Mouse (Mus musculus) ZHBTc4 (cell line): ENCODE measurements around the gene Gm21987.
A peak's percentile ranks its signal among the peaks of the same experiment; 100 is the strongest.

Experiments
- DNase-seq: peaks from one replicate; pipeline ENCODE4 v3.0.0-alpha.2; 2011; ENCODE audit warnings: low read depth, low spot score

Gene Gm21987

GRCm38 (mm10) chr16:38370633-38371374 lies 24.0 kb downstream of the Gm21987 start:
- DNase-seq: peak; percentile 54

GRCm38 (mm10) chr16:38371705-38372296 lies 25.0 kb downstream of the Gm21987 start:
- DNase-seq: no peak

- DNase-seq: no peak
These were observed 26.0 kb downstream of the Gm21987 start for GRCm38 (mm10) chr16:38372876-38373275.

- DNase-seq: no peak
These were observed 26.6 kb downstream of the Gm21987 start for GRCm38 (mm10) chr16:38373439-38373838.

GRCm38 (mm10) chr16:38373941-38374340 lies 27.1 kb downstream of the Gm21987 start:
- peak; percentile 28 for DNase-seq

GRCm38 (mm10) chr16:38374379-38375140 lies 27.7 kb downstream of the Gm21987 start:
- DNase-seq: peak; percentile 77

GRCm38 (mm10) chr16:38375182-38375581 lies 28.3 kb downstream of the Gm21987 start:
- DNase-seq: no peak

- peak; percentile 54 for DNase-seq
These were observed 29.5 kb downstream of the Gm21987 start for GRCm38 (mm10) chr16:38376163-38376840.

- no peak for DNase-seq
These were observed 30.0 kb downstream of the Gm21987 start for GRCm38 (mm10) chr16:38376841-38377249.

- no peak for DNase-seq
These were observed 30.7 kb downstream of the Gm21987 start for GRCm38 (mm10) chr16:38377546-38377945.

- DNase-seq: no peak
These were observed 31.8 kb downstream of the Gm21987 start for GRCm38 (mm10) chr16:38378591-38378990.

GRCm38 (mm10) chr16:38379088-38379487 lies 32.2 kb downstream of the Gm21987 start:
- DNase-seq: no peak

- no peak for DNase-seq
These were observed 32.7 kb downstream of the Gm21987 start for GRCm38 (mm10) chr16:38379493-38379892.

GRCm38 (mm10) chr16:38379926-38380325 lies 33.1 kb downstream of the Gm21987 start:
- DNase-seq: no peak

GRCm38 (mm10) chr16:38383683-38384082 lies 36.8 kb downstream of the Gm21987 start:
- no peak for DNase-seq

GRCm38 (mm10) chr16:38385184-38385634 lies 38.4 kb downstream of the Gm21987 start:
- DNase-seq: no peak

GRCm38 (mm10) chr16:38385700-38386099 lies 38.9 kb downstream of the Gm21987 start:
- no peak for DNase-seq

GRCm38 (mm10) chr16:38387389-38387788 lies 40.5 kb downstream of the Gm21987 start:
- no peak for DNase-seq

- DNase-seq: no peak
These were observed 41.9 kb downstream of the Gm21987 start for GRCm38 (mm10) chr16:38388757-38389156.

GRCm38 (mm10) chr16:38389284-38389893 lies 42.5 kb downstream of the Gm21987 start:
- no peak for DNase-seq

GRCm38 (mm10) chr16:38390322-38390721 lies 43.5 kb downstream of the Gm21987 start:
- DNase-seq: no peak
